Mouse (Mus musculus): ENCODE results near the gene Syngr2. TPM values are rescaled to one million over a fixed set of nuclear protein-coding genes. Genes with fewer than 3 reads are reported as not detected.
"Not testable (repeated sequence)": the region's sequence is repeated elsewhere in the genome, so short reads cannot be mapped to it uniquely, and the experiment has no call there.

Gene Syngr2
- polyA plus RNA-seq, 1 experiment from 2014 or later = 50.5 TPM

DNA sequence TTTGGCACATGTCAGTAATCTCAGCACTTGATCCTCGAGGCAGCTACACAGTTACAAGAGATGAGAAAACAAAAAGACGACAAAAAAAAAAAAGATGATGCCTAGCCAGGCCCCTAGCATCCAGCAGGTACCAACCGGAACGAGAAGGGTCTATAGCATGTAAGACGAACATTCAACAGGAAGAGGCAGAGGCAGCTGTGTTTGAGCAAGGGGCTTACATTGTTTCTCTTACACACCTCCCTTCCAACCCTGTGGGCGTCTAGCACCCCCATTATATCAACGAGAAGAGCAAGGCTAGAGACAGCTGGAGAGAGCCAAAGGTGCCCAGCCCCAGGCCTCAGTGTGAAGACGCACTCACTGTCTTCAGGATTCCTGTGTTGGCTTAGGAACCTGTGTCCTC, 17.4 kb downstream of the Syngr2 start:
- peaks cover 91% of the 10 kb centered on the region for H3K4me1 ChIP-seq (replicated peaks)
- H3K4me3 ChIP-seq (replicated peaks) = peak overlapping the region; percentile 86
- no peak for DNase-seq
- H3K9ac ChIP-seq = peak overlapping the region; percentile 97; the same call in 1 of the 2 replicates
- 70% methylated on average over 8 of the region's 8 CpGs for WGBS (ENCODE audit: insufficient replicate concordance)
- H3K36me3 ChIP-seq = peaks cover 25% of the 10 kb centered on the region
- H3K4me2 ChIP-seq = peak overlapping the region; percentile 96
- ATAC-seq (ENCODE audit: low read depth) = no peak
- no peaks in the 10 kb centered on the region for H3K27me3 ChIP-seq
- H3K9me3 ChIP-seq (replicated peaks) = no peaks in the 10 kb centered on the region
- H3K27ac ChIP-seq = peak overlapping the region; percentile 44

- WGBS (ENCODE audit: insufficient replicate concordance) = 64% methylated on average over 3 of the region's 3 CpGs
- Histone ChIP-seq H3K9me3 (replicated peaks) (no peaks in the 10 kb centered on the region), H3K4me2 (peak overlapping the region; percentile 96), H3K36me3 (peaks cover 20% of the 10 kb centered on the region), H3K4me3 (replicated peaks) (no peak overlapping the region), H3K27me3 (no peaks in the 10 kb centered on the region), H3K4me1 (replicated peaks) (peaks cover 91% of the 10 kb centered on the region), H3K27ac (peak overlapping the region; percentile 44), H3K9ac (peak overlapping the region; percentile 97)
- ATAC-seq (ENCODE audit: low read depth) (no peak), DNase-seq (no peak)
These were observed 17.9 kb downstream of the Syngr2 start for GRCm38 (mm10) chr11:117827386-117827785.

GRCm38 (mm10) chr11:117828149-117828887, 18.9 kb downstream of the Syngr2 start:
- H3K9ac ChIP-seq = peak overlapping the region; percentile 97
- H3K36me3 ChIP-seq = peaks cover 14% of the 10 kb centered on the region
- no peaks in the 10 kb centered on the region for H3K9me3 ChIP-seq (replicated peaks)
- no peak for ATAC-seq (ENCODE audit: low read depth)
- peak overlapping the region; percentile 96 for H3K4me2 ChIP-seq
- no peaks in the 10 kb centered on the region for H3K27me3 ChIP-seq
- 52% methylated on average over 18 of the region's 18 CpGs for WGBS (ENCODE audit: insufficient replicate concordance)
- H3K27ac ChIP-seq = peak overlapping the region; percentile 87
- no peak for DNase-seq
- no peak overlapping the region for H3K4me3 ChIP-seq (replicated peaks)
- H3K4me1 ChIP-seq (replicated peaks) = peaks cover 91% of the 10 kb centered on the region

DNA sequence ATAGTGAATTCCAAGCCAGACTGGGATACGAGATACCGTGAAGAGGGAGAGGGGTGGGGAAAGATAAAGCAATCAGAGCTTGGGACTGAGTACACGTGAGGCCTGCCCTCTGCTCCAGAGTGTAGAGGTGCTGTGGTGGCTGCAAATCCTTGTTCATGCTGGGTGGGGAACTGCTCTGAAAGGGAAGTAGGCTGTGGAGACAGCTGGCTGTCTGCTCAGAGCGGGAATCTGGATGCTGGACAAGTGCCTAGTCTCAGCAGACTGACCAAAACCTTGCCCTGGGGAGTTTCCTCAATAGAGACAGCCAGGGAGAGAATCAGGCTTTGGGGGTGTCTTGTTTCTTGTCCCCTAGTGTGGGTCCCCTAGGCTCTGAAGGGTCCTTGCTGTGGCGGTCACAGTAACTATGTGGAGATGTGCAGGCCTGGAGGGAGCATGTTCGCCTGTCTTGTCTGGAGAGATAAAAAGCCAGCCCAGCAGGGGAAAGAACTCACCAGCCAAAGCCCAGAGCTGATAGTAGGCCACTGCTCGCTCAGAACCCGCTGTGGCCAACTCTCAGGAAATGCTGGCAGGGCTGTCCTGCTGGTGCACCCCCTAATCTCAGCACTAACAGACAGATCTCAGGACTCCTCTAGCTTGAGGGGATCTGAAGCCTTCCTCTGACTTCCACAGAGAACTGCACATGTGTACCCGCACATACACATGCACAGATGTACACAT, 19.6 kb downstream of the Syngr2 start:
- DNase-seq (peak; percentile 59), ATAC-seq (ENCODE audit: low read depth) (peak; percentile 56)
- peak overlapping the region; percentile 97; the same call in 1 of the 2 replicates for H3K9ac ChIP-seq
- WGBS (ENCODE audit: insufficient replicate concordance) = 8% methylated on average over 9 of the region's 9 CpGs
- H3K9me3 ChIP-seq (replicated peaks) = no peaks in the 10 kb centered on the region
- peaks cover 7% of the 10 kb centered on the region for H3K36me3 ChIP-seq
- H3K27ac ChIP-seq = peak overlapping the region; percentile 87
- no peak overlapping the region for H3K4me3 ChIP-seq (replicated peaks)
- H3K4me2 ChIP-seq = peak overlapping the region; percentile 96
- no peaks in the 10 kb centered on the region for H3K27me3 ChIP-seq
- H3K4me1 ChIP-seq (replicated peaks) = peaks cover 90% of the 10 kb centered on the region

DNA sequence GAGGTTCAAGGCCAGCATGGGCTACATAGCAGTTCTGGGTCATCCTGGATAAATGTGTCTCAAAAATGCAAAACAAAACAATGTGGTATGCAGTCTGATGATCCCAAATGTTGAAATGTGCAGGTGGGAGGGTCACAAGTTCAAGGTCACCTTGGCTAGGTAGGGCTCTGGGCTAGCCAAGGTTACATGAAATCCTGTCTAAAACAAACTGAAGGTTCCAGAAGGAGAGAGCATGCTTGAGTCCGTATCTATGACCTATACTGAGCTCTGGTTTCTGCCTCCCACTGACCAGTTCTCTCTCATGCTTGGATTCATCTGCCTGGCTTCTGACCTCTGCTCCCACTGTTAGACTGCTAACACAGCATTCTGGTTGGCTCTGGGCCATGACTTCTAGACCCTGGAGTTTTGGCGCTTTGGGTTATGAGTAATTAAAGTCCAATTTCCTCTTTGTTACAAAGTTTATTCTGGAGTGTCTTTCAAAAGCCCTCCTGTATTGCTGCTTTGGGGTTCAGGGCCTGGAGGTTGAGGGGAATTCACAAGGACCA, 20.3 kb downstream of the Syngr2 start:
- ATAC-seq (ENCODE audit: low read depth) = no peak
- Histone ChIP-seq H3K4me1 (replicated peaks) (peaks cover 91% of the 10 kb centered on the region), H3K27ac (peak overlapping the region; percentile 87), H3K4me3 (replicated peaks) (no peak overlapping the region), H3K9me3 (replicated peaks) (no peaks in the 10 kb centered on the region), H3K27me3 (no peaks in the 10 kb centered on the region), H3K4me2 (peak overlapping the region; percentile 96; the same call in 1 of the 2 replicates), H3K36me3 (0 out of 2 replicates have a peak, but pooled peaks cover 4% of the 10 kb centered on the region), H3K9ac (0 out of 2 replicates have a peak overlapping the region, but pooled peaks have one; percentile 23)
- WGBS (ENCODE audit: insufficient replicate concordance) = 54% methylated on average over 2 of the region's 2 CpGs
- DNase-seq = no peak

DNA sequence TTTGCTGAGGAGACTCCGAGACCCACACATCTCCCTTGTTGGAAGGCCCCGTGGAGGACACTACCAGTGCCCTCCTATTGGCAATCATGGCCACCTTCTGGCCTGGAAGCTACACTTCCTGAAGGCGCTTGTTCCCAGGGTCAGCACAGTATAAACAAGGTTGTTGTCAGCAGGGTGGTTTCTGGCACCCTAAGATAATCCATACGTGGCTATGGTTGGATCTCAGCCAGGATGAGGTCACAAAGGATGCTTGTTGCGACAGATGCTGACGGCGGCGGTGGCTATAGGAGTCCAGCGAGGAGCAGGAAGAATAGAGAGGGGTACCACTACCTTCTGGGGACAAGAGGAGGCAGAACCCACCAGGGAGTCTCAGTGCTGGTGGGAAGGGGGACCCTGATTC, 20.9 kb downstream of the Syngr2 start:
- Histone ChIP-seq H3K27me3 (no peaks in the 10 kb centered on the region), H3K4me2 (peak overlapping the region; percentile 96; the same call in 1 of the 2 replicates), H3K9me3 (replicated peaks) (no peaks in the 10 kb centered on the region), H3K4me3 (replicated peaks) (no peak overlapping the region), H3K36me3 (0 out of 2 replicates have a peak, but pooled peaks cover 4% of the 10 kb centered on the region), H3K27ac (peak overlapping the region; percentile 87), H3K9ac (0 out of 2 replicates have a peak overlapping the region, but pooled peaks have one; percentile 23), H3K4me1 (replicated peaks) (peaks cover 95% of the 10 kb centered on the region)
- WGBS (ENCODE audit: insufficient replicate concordance) = 57% methylated on average over 9 of the region's 9 CpGs
- ATAC-seq (ENCODE audit: low read depth) (no peak), DNase-seq (no peak)

- DNase-seq (peak; percentile 91), ATAC-seq (ENCODE audit: low read depth) (peak; percentile 80)
- peaks cover 98% of the 10 kb centered on the region for H3K4me1 ChIP-seq (replicated peaks)
- H3K4me2 ChIP-seq = peak overlapping the region; percentile 69
- peak overlapping the region; percentile 87 for H3K27ac ChIP-seq
- H3K36me3 ChIP-seq = 0 out of 2 replicates have a peak, but pooled peaks cover 4% of the 10 kb centered on the region
- H3K9ac ChIP-seq = peak overlapping the region; percentile 66
- WGBS (ENCODE audit: insufficient replicate concordance) = 13% methylated on average over 28 of the region's 28 CpGs
- no peaks in the 10 kb centered on the region for H3K9me3 ChIP-seq (replicated peaks)
- no peaks in the 10 kb centered on the region for H3K27me3 ChIP-seq
- H3K4me3 ChIP-seq (replicated peaks) = peak overlapping the region; percentile 57
These were observed 22.9 kb downstream of the Syngr2 start for GRCm38 (mm10) chr11:117832086-117832969.

DNA sequence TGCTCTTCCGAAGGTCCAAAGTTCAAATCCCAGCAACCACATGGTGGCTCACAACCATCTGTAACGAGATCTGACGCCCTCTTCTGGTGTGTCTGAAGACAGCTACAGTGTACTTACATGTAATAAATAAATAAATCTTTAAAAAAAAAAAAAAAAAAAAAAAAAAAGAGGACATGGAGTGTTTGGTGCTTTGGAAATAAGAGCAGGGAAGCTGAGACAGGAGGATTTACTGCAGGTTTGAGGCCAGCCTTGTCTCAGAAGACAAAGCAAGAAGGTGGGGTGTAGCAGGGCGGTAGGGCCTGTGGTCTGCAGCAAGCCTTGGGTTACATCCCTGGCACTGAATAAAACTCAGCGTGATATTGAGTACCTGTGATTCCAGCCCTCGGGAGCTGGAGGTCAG, 24.0 kb downstream of the Syngr2 start:
- not testable (repeated sequence) for DNase-seq; ATAC-seq (ENCODE audit: low read depth); H3K9ac ChIP-seq; H3K9me3 ChIP-seq (replicated peaks); H3K36me3 ChIP-seq; H3K27ac ChIP-seq; H3K27me3 ChIP-seq; H3K4me2 ChIP-seq; H3K4me3 ChIP-seq (replicated peaks)
- peaks cover 98% of the 10 kb centered on the region for H3K4me1 ChIP-seq (replicated peaks)
- WGBS (ENCODE audit: insufficient replicate concordance) = 77% methylated on average over 5 of the region's 6 CpGs

DNA sequence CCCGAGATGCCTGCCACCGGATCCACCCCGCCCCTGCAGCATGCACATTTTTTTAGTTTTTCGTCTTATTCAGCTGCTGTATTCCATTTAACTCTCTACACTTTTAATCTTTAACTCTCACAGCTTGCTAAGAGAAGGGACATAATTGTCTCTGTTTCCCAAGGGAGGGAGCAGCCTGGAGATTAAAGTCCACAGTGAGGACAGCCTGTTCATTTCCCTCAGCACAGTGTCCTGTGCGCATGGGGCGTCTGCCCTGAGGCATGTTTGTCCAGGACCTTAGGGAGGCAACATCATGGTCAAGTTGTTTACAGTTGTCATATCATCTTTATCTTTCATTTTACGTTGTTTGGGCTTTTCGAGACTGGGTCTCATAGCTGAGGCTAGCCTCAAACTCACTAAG, 24.6 kb downstream of the Syngr2 start:
- ATAC-seq (ENCODE audit: low read depth) = no peak
- Histone ChIP-seq H3K9me3 (replicated peaks) (no peaks in the 10 kb centered on the region), H3K4me1 (replicated peaks) (peaks cover 98% of the 10 kb centered on the region), H3K27ac (peak overlapping the region; percentile 5), H3K4me3 (replicated peaks) (no peak overlapping the region), H3K4me2 (no peak overlapping the region), H3K27me3 (no peaks in the 10 kb centered on the region), H3K9ac (no peak overlapping the region), H3K36me3 (0 out of 2 replicates have a peak, but pooled peaks cover 4% of the 10 kb centered on the region)
- DNase-seq = no peak
- WGBS (ENCODE audit: insufficient replicate concordance) = 84% methylated on average over 8 of the region's 8 CpGs

DNA sequence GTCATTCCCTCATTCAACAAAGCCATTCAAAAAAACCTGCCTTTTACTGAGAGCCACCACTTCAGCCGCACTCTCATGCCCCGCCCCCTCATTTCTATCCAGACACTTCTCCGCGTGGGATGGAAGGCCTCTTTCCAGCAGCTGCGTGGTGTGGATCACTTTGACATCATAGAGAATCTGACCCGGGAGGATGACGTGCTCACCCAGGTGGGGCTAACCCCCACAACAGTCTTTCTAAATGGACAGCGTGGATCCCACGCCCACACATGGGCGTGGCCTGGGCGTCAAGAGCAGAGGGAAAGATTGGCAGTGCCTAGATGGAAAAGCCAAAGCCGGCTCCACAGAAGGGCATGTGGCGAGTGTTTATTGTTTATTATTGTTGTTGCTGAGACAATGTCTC, 26.8 kb downstream of the Syngr2 start:
- ATAC-seq (ENCODE audit: low read depth) = no peak

More for the DNA sequence above, 26.8 kb downstream of the Syngr2 start:
- H3K9ac ChIP-seq = 0 out of 2 replicates have a peak overlapping the region, but pooled peaks have one; percentile 26
- H3K4me1 ChIP-seq (replicated peaks) = peaks cover 98% of the 10 kb centered on the region
- H3K9me3 ChIP-seq (replicated peaks) = no peaks in the 10 kb centered on the region
- H3K4me2 ChIP-seq = peak overlapping the region; percentile 51
- H3K4me3 ChIP-seq (replicated peaks) = no peak overlapping the region; the same call in 1 of the 2 replicates
- no peaks in the 10 kb centered on the region for H3K27me3 ChIP-seq
- peak; percentile 67 for DNase-seq
- H3K27ac ChIP-seq = peak overlapping the region; percentile 94
- 20% methylated on average over 13 of the region's 13 CpGs for WGBS (ENCODE audit: insufficient replicate concordance)
- 0 out of 2 replicates have a peak, but pooled peaks cover 4% of the 10 kb centered on the region for H3K36me3 ChIP-seq

Data from liver, embryonic 13.5 days (tissue).